Mouse (Mus musculus): ENCODE results near the gene Zfp831. TPM values are rescaled to one million over a fixed set of nuclear protein-coding genes. Genes with fewer than 3 reads are reported as not detected.
A peak's percentile ranks its signal among the peaks of the same experiment; 100 is the strongest.

Zfp831 gene
- polyA plus RNA-seq, 1 experiment from 2014 or later: 0.02 TPM

- H3K27me3 ChIP-seq (ENCODE audit: insufficient read depth, low read length): no peaks in the 10 kb centered on the region
- H3K4me2 ChIP-seq (replicated peaks; ENCODE audit: low read depth, low read length): no peak overlapping the region
- no peak for ATAC-seq (ENCODE audit: low FRiP score, low TSS enrichment)
- no peaks in the 10 kb centered on the region for H3K4me1 ChIP-seq (ENCODE audit: insufficient read depth, low read length)
- H3K9ac ChIP-seq (replicated peaks; ENCODE audit: low read length): no peak overlapping the region
- no peaks in the 10 kb centered on the region for H3K9me3 ChIP-seq (ENCODE audit: low read length)
- H3K36me3 ChIP-seq (ENCODE audit: insufficient read depth, low read length): no peaks in the 10 kb centered on the region
- WGBS: 74% methylated on average over 6 of the region's 6 CpGs
- no peak overlapping the region for H3K4me3 ChIP-seq (ENCODE audit: low read length)
- H3K27ac ChIP-seq (ENCODE audit: low read length): no peak overlapping the region
These were observed 14.0 kb upstream of the Zfp831 start for GRCm38 (mm10) chr2:174629299-174629850.

GRCm38 (mm10) chr2:174636750-174637149 is 6.6 kb upstream of the Zfp831 start:
- Histone ChIP-seq H3K9ac (replicated peaks; ENCODE audit: low read length) (no peak overlapping the region), H3K4me2 (replicated peaks; ENCODE audit: low read depth, low read length) (no peak overlapping the region), H3K27me3 (ENCODE audit: insufficient read depth, low read length) (no peaks in the 10 kb centered on the region), H3K4me3 (ENCODE audit: low read length) (no peak overlapping the region), H3K9me3 (ENCODE audit: low read length) (no peaks in the 10 kb centered on the region), H3K27ac (ENCODE audit: low read length) (no peak overlapping the region), H3K36me3 (ENCODE audit: insufficient read depth, low read length) (no peaks in the 10 kb centered on the region), H3K4me1 (ENCODE audit: insufficient read depth, low read length) (no peaks in the 10 kb centered on the region)
- ATAC-seq (ENCODE audit: low FRiP score, low TSS enrichment): no peak
- 44% methylated on average over 1 of the region's 1 CpGs for WGBS

- no peaks in the 10 kb centered on the region for H3K27me3 ChIP-seq (ENCODE audit: insufficient read depth, low read length)
- H3K9ac ChIP-seq (replicated peaks; ENCODE audit: low read length): no peak overlapping the region
- ATAC-seq (ENCODE audit: low FRiP score, low TSS enrichment): no peak
- H3K4me2 ChIP-seq (replicated peaks; ENCODE audit: low read depth, low read length): no peak overlapping the region
- no peaks in the 10 kb centered on the region for H3K4me1 ChIP-seq (ENCODE audit: insufficient read depth, low read length)
- no peaks in the 10 kb centered on the region for H3K36me3 ChIP-seq (ENCODE audit: insufficient read depth, low read length)
- no peaks in the 10 kb centered on the region for H3K9me3 ChIP-seq (ENCODE audit: low read length)
- H3K4me3 ChIP-seq (ENCODE audit: low read length): no peak overlapping the region
- no peak overlapping the region for H3K27ac ChIP-seq (ENCODE audit: low read length)
- 86% methylated on average over 10 of the region's 10 CpGs for WGBS
These were observed 1.6 kb downstream of the Zfp831 start for GRCm38 (mm10) chr2:174644975-174645374.

DNA sequence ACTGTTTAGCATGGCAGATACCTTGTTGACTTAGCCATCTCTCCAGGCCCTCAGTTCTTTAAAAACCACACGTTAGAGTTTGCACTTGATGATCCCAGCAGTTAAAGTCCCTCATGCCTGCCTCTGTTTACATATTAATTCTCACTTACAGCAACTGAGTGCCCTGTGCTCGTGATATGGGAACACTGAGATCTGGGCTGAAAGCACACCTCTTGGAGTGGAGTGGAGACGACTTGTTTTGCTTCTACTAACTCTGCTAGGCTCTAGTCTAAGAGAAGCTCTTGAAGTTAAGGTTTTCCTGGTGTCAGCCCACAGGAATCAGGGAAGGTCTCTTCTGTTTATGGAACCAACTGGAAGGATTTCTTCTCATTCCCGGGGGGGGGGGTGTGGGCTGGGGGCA is 9.5 kb downstream of the Zfp831 start:
- Histone ChIP-seq H3K27ac (ENCODE audit: low read length) (no peak overlapping the region), H3K4me3 (ENCODE audit: low read length) (no peak overlapping the region), H3K27me3 (ENCODE audit: insufficient read depth, low read length) (no peaks in the 10 kb centered on the region), H3K9ac (replicated peaks; ENCODE audit: low read length) (no peak overlapping the region), H3K4me1 (ENCODE audit: insufficient read depth, low read length) (no peaks in the 10 kb centered on the region), H3K36me3 (ENCODE audit: insufficient read depth, low read length) (no peaks in the 10 kb centered on the region), H3K9me3 (ENCODE audit: low read length) (no peaks in the 10 kb centered on the region), H3K4me2 (replicated peaks; ENCODE audit: low read depth, low read length) (no peak overlapping the region)
- no peak for ATAC-seq (ENCODE audit: low FRiP score, low TSS enrichment)
- 53% methylated on average over 4 of the region's 4 CpGs for WGBS

- Histone ChIP-seq H3K27me3 (ENCODE audit: insufficient read depth, low read length) (no peaks in the 10 kb centered on the region), H3K4me1 (ENCODE audit: insufficient read depth, low read length) (no peaks in the 10 kb centered on the region), H3K4me2 (replicated peaks; ENCODE audit: low read depth, low read length) (no peak overlapping the region), H3K9ac (replicated peaks; ENCODE audit: low read length) (no peak overlapping the region), H3K27ac (ENCODE audit: low read length) (no peak overlapping the region), H3K4me3 (ENCODE audit: low read length) (no peak overlapping the region), H3K36me3 (ENCODE audit: insufficient read depth, low read length) (no peaks in the 10 kb centered on the region), H3K9me3 (ENCODE audit: low read length) (no peaks in the 10 kb centered on the region)
- no peak for ATAC-seq (ENCODE audit: low FRiP score, low TSS enrichment)
- WGBS: 88% methylated on average over 5 of the region's 5 CpGs
These were observed 12.0 kb downstream of the Zfp831 start for GRCm38 (mm10) chr2:174655341-174655740.

DNA sequence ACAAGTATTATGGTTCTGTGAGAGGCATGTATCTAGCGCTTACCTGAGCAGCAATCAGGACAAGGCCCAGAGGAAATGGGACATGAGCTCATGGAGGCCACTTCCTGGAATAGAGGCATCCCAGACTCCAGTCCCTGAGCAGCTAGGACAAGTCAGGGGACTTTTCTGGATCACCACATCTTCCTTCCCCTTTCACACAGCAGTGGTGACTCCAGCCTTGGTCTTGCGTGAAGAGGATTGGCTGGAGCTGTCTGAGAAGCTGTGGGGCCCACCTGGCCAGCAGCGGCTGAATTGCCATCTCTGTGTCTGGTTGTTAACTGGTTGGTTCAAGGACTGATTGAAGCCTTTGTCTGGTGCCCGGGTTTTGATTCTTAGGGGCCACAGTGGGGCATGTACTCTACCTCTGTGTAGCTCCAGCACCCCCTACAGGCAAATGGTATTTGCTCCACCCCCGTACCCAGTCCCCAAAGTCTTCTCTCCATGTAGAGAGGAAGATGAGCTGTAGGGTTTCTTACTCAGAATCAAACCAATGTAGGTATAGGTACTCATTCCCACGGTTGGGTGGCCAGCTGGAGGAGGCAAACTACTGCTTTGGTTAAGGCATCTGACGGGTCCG is 15.0 kb downstream of the Zfp831 start:
- Histone ChIP-seq H3K27ac (ENCODE audit: low read length) (no peak overlapping the region), H3K9ac (replicated peaks; ENCODE audit: low read length) (no peak overlapping the region), H3K36me3 (ENCODE audit: insufficient read depth, low read length) (no peaks in the 10 kb centered on the region), H3K27me3 (ENCODE audit: insufficient read depth, low read length) (no peaks in the 10 kb centered on the region), H3K4me2 (replicated peaks; ENCODE audit: low read depth, low read length) (no peak overlapping the region), H3K4me3 (ENCODE audit: low read length) (no peak overlapping the region), H3K4me1 (ENCODE audit: insufficient read depth, low read length) (no peaks in the 10 kb centered on the region), H3K9me3 (ENCODE audit: low read length) (no peaks in the 10 kb centered on the region)
- WGBS: 78% methylated on average over 8 of the region's 8 CpGs
- ATAC-seq (ENCODE audit: low FRiP score, low TSS enrichment): no peak

- no peak overlapping the region for H3K9ac ChIP-seq (replicated peaks; ENCODE audit: low read length)
- no peak overlapping the region for H3K4me3 ChIP-seq (ENCODE audit: low read length)
- H3K27ac ChIP-seq (ENCODE audit: low read length): no peak overlapping the region
- H3K4me2 ChIP-seq (replicated peaks; ENCODE audit: low read depth, low read length): no peak overlapping the region
- H3K4me1 ChIP-seq (ENCODE audit: insufficient read depth, low read length): no peaks in the 10 kb centered on the region
- H3K9me3 ChIP-seq (ENCODE audit: low read length): no peaks in the 10 kb centered on the region
- WGBS: 87% methylated on average over 4 of the region's 4 CpGs
- no peaks in the 10 kb centered on the region for H3K27me3 ChIP-seq (ENCODE audit: insufficient read depth, low read length)
- H3K36me3 ChIP-seq (ENCODE audit: insufficient read depth, low read length): no peaks in the 10 kb centered on the region
- no peak for ATAC-seq (ENCODE audit: low FRiP score, low TSS enrichment)
These were observed 16.5 kb downstream of the Zfp831 start for GRCm38 (mm10) chr2:174659874-174660273.

DNA sequence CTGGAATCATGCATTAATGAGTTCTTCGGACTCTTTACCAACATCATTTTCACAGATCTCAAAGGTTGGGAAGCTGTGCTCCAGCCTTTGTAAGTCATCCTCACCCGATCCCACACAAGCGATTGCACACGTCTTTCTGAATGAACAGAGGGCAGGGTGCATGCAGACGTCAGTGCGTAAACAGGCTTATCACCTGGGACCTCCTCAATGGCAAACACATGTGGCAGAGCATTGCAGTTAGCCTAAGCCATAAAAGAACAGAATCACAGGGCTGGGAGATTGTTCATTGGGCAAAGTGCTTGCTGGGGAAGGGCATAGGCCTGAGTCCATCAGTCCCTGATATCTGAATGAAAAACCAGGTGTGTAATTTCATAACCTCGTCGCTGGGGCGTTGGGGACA is 17.0 kb downstream of the Zfp831 start:
- 81% methylated on average over 9 of the region's 9 CpGs for WGBS
- Histone ChIP-seq H3K4me3 (ENCODE audit: low read length) (no peak overlapping the region), H3K27ac (ENCODE audit: low read length) (no peak overlapping the region), H3K4me1 (ENCODE audit: insufficient read depth, low read length) (no peaks in the 10 kb centered on the region), H3K36me3 (ENCODE audit: insufficient read depth, low read length) (no peaks in the 10 kb centered on the region), H3K4me2 (replicated peaks; ENCODE audit: low read depth, low read length) (no peak overlapping the region), H3K27me3 (ENCODE audit: insufficient read depth, low read length) (no peaks in the 10 kb centered on the region), H3K9ac (replicated peaks; ENCODE audit: low read length) (no peak overlapping the region), H3K9me3 (ENCODE audit: low read length) (no peaks in the 10 kb centered on the region)
- no peak for ATAC-seq (ENCODE audit: low FRiP score, low TSS enrichment)

- WGBS: 17% methylated on average over 7 of the region's 7 CpGs
- Histone ChIP-seq H3K4me1 (ENCODE audit: insufficient read depth, low read length) (no peaks in the 10 kb centered on the region), H3K27ac (ENCODE audit: low read length) (no peak overlapping the region), H3K9ac (replicated peaks; ENCODE audit: low read length) (no peak overlapping the region), H3K36me3 (ENCODE audit: insufficient read depth, low read length) (no peaks in the 10 kb centered on the region), H3K4me3 (ENCODE audit: low read length) (no peak overlapping the region), H3K4me2 (replicated peaks; ENCODE audit: low read depth, low read length) (no peak overlapping the region), H3K27me3 (ENCODE audit: insufficient read depth, low read length) (no peaks in the 10 kb centered on the region), H3K9me3 (ENCODE audit: low read length) (no peaks in the 10 kb centered on the region)
- ATAC-seq (ENCODE audit: low FRiP score, low TSS enrichment): peak; percentile 84
These were observed 18.3 kb downstream of the Zfp831 start for GRCm38 (mm10) chr2:174661436-174662171.

- 76% methylated on average over 1 of the region's 1 CpGs for WGBS
- Histone ChIP-seq H3K27me3 (ENCODE audit: insufficient read depth, low read length) (no peaks in the 10 kb centered on the region), H3K9ac (replicated peaks; ENCODE audit: low read length) (no peak overlapping the region), H3K4me3 (ENCODE audit: low read length) (no peak overlapping the region), H3K36me3 (ENCODE audit: insufficient read depth, low read length) (no peaks in the 10 kb centered on the region), H3K9me3 (ENCODE audit: low read length) (no peaks in the 10 kb centered on the region), H3K4me1 (ENCODE audit: insufficient read depth, low read length) (no peaks in the 10 kb centered on the region), H3K4me2 (replicated peaks; ENCODE audit: low read depth, low read length) (no peak overlapping the region), H3K27ac (ENCODE audit: low read length) (no peak overlapping the region)
- no peak for ATAC-seq (ENCODE audit: low FRiP score, low TSS enrichment)
These were observed 19.3 kb downstream of the Zfp831 start for GRCm38 (mm10) chr2:174662593-174662992.

Measured in kidney, embryonic 16.5 days (tissue).